Comparison of ENCODE assay signal across 9 mouse cellular contexts in genomic region chr5:149428810-149429255, GRCm38 (mm10). TPM values are rescaled to one million over a fixed set of nuclear protein-coding genes. Genes with fewer than 3 reads are reported as not detected.
DNase-seq lines count a peak whose midpoint lies in the region; ATAC-seq and TF ChIP-seq lines count a peak whose summit lies in the region.
"Had no signal": no experiment of that assay in that cellular context is flagged by ENCODE, and none has a peak within 500 bp of the region (broad histone marks: within the 10 kb centered on the region; RNA-seq: fewer than 3 reads in every experiment).

No protein-coding gene starts in this region.

- H3K27me3 ChIP-seq in C2C12 (ENCODE audit: control insufficient read depth, insufficient read depth, insufficient read length), result no peaks in the 10 kb centered on the region
- H3K27me3 ChIP-seq in forebrain, embryonic 14.5 days (replicated peaks; ENCODE audit: control insufficient read depth, insufficient read depth, low read length), result no peaks in the 10 kb centered on the region
- no peaks in the 10 kb centered on the region for H3K27me3 ChIP-seq in midbrain, embryonic 10.5 days (ENCODE audit: low read depth, poor library complexity, severe bottlenecking)

- TF ChIP-seq CTCF in C2C12 (IDR thresholded peaks at IDR 0.05; ENCODE audit: control insufficient read depth, insufficient read depth, insufficient read length), result no peak
- TF ChIP-seq CTCF in brain, embryonic 14.5 days (IDR thresholded peaks at IDR 0.05; ENCODE audit: borderline replicate concordance, extremely low read depth, insufficient read depth, insufficient read length), result no peak

- no peak for TF ChIP-seq POLR2A in brain, embryonic 14.5 days (IDR thresholded peaks at IDR 0.05; ENCODE audit: borderline replicate concordance, extremely low read depth, insufficient read depth, insufficient read length, poor library complexity, severe bottlenecking)

- peak; percentile 80 for ATAC-seq in forebrain, embryonic 14.5 days
- peak; percentile 73 to 79 for ATAC-seq in hematopoietic stem cell, adult 5-6 weeks (replicated peaks in 1 of 2; ENCODE audit: insufficient read depth in 1 of 2, low FRiP score in 2 of 2, low TSS enrichment in 1 of 2, low read depth in 1 of 2, poor library complexity in 2 of 2, severe bottlenecking in 2 of 2)

- peaks cover 17% of the 10 kb centered on the region for H3K4me1 ChIP-seq in forebrain, embryonic 14.5 days (ENCODE audit: control insufficient read depth, insufficient read depth, low read length)
- peaks cover 22% of the 10 kb centered on the region for H3K4me1 ChIP-seq in midbrain, embryonic 10.5 days

- H3K4me2 ChIP-seq in forebrain, embryonic 14.5 days (ENCODE audit: low read length), result no peak overlapping the region; the same call in 1 of the 2 replicates

- H3K79me2 ChIP-seq in C2C12 (ENCODE audit: control insufficient read depth, insufficient read depth), result no peaks in the 10 kb centered on the region

- H3K4me3 ChIP-seq in C2C12 (ENCODE audit: insufficient read depth, poor library complexity, severe bottlenecking), result no peak overlapping the region
- H3K4me3 ChIP-seq in forebrain, embryonic 14.5 days (ENCODE audit: low read depth, low read length), result no peak overlapping the region
- 0 out of 2 replicates have a peak overlapping the region, but pooled peaks have one; percentile 11 for H3K4me3 ChIP-seq in midbrain, embryonic 10.5 days

- peak overlapping the region; percentile 81 for H3K27ac ChIP-seq in forebrain, embryonic 14.5 days (ENCODE audit: low read depth, low read length)
- H3K27ac ChIP-seq in midbrain, embryonic 10.5 days (replicated peaks), result peak overlapping the region; percentile 89

- peak overlapping the region; percentile 32; the same call in 1 of the 2 replicates for H3K9ac ChIP-seq in forebrain, embryonic 14.5 days (ENCODE audit: low read length)

- WGBS in forebrain, embryonic 14.5 days, result 12% methylated on average over 2 of the region's 2 CpGs
- 33% methylated on average over 2 of the region's 2 CpGs for WGBS in midbrain, embryonic 10.5 days

- no peaks in the 10 kb centered on the region for H3K36me3 ChIP-seq in C2C12 (ENCODE audit: control insufficient read depth, insufficient read depth)
- no peaks in the 10 kb centered on the region for H3K36me3 ChIP-seq in forebrain, embryonic 14.5 days (ENCODE audit: control insufficient read depth, insufficient read depth, low read length)
- no peaks in the 10 kb centered on the region for H3K36me3 ChIP-seq in midbrain, embryonic 10.5 days

- no peak overlapping the region for H3ac ChIP-seq in C2C12 (ENCODE audit: control insufficient read depth, insufficient read length, low read depth)

- no peaks in the 10 kb centered on the region for H3K9me3 ChIP-seq in forebrain, embryonic 14.5 days (replicated peaks; ENCODE audit: control insufficient read depth, low read length)
- no peaks in the 10 kb centered on the region for H3K9me3 ChIP-seq in midbrain, embryonic 10.5 days (replicated peaks)

- H3K79me3 ChIP-seq in C2C12 (ENCODE audit: low read depth), result no peaks in the 10 kb centered on the region

- peak; percentile 84 for DNase-seq in brain, embryonic 14.5 days (ENCODE audit: low read depth)
- peak; percentile 76 for DNase-seq in forebrain, embryonic 14.5 days (ENCODE audit: low spot score)
- peak; percentile 67 to 76 for DNase-seq in kidney, postnatal 4 days
- peak; percentile 30 for DNase-seq in midbrain, embryonic 10.5 days (ENCODE audit: low spot score)
- peak; percentile 60 for DNase-seq in testis, postnatal 14 days (ENCODE audit: low spot score)
- DNase-seq in frontal cortex, postnatal 25 days (ENCODE audit: low spot score in 2 of 2), result no peak

TF ChIP-seq in C2C12, 6 proteins besides CTCF, POLR2A, EP300 and RAD21:
- TF ChIP-seq CEBPB (IDR thresholded peaks at IDR 0.05; ENCODE audit: low read depth) (no peak), MYOD1 (IDR thresholded peaks at IDR 0.05; ENCODE audit: control insufficient read depth, insufficient read length, low read depth) (peak; percentile 31)

RNA-seq across cellular contexts. Expression of gene Tex26, which starts 10.6 kb away (rescaled TPM):
- 0.28 TPM for polyA plus RNA-seq in C2C12 (2012; fragmentation: generic; extraction: Trizol)
- polyA plus RNA-seq in brain, embryonic 14.5 days (2012; rRNA removed), result 1.4 TPM in 2 replicates
- polyA plus RNA-seq in forebrain, embryonic 14.5 days (2014; fragmentation: Nextera tagmentation; extraction: Ambion mirVana), result 1.3 and 1.6 TPM in 2 replicates
- total RNA-seq in hematopoietic stem cell, adult 5-6 weeks (2017), result not detected in 2 replicates
- polyA plus RNA-seq in midbrain, embryonic 10.5 days (2016; fragmentation: Nextera tagmentation; extraction: Ambion mirVana), result 1.0 and 1.3 TPM in 2 replicates
- polyA plus RNA-seq: small intestine, adult 2 months had no signal

RNA-seq across cellular contexts. Expression of gene Medag, which starts 17.3 kb away (rescaled TPM):
- 0.09 TPM for polyA plus RNA-seq in C2C12 (2012; fragmentation: generic; extraction: Trizol)
- 2.0 and 3.5 TPM in 2 replicates for polyA plus RNA-seq in brain, embryonic 14.5 days (2012; rRNA removed)
- polyA plus RNA-seq in forebrain, embryonic 14.5 days (2014; fragmentation: Nextera tagmentation; extraction: Ambion mirVana), result 1.3 and 1.6 TPM in 2 replicates
- 0.30 and 1.2 TPM in 2 replicates for total RNA-seq in hematopoietic stem cell, adult 5-6 weeks (2017)
- polyA plus RNA-seq in midbrain, embryonic 10.5 days (2016; fragmentation: Nextera tagmentation; extraction: Ambion mirVana), result 0.32 and 0.57 TPM in 2 replicates

Comparison
In these comparisons a context has a peak if more than half of its experiments do, and no peak if none do; other contexts are left out.
1. DNase-seq: peak in brain, embryonic 14.5 days (single experiment), forebrain, embryonic 14.5 days (single experiment), kidney, postnatal 4 days (2 of 2), midbrain, embryonic 10.5 days (single experiment) and testis, postnatal 14 days (single experiment); none in frontal cortex, postnatal 25 days (0 of 2).